Mouse (Mus musculus) G1E-ER4 (cell line): ENCODE measurements around the gene Osm. TPM values are rescaled to one million over a fixed set of nuclear protein-coding genes. Genes with fewer than 3 reads are reported as not detected.

Source experiments
- GATA1 ChIP-seq: IDR thresholded peaks from one replicate; pipeline ENCODE4 v1.8.0; 2012; ENCODE audit warnings: low read length, inconsistent platforms
- polyA plus RNA-seq: library from polyadenylated mRNA; stranded (reverse); fragments of >175 nt; gene quantifications from 2 replicates; pipeline ENCODE4 v1.2.3, GENCODE M21; 2012

Gene Osm
- polyA plus RNA-seq, 1 experiment = 3.3 TPM

DNA sequence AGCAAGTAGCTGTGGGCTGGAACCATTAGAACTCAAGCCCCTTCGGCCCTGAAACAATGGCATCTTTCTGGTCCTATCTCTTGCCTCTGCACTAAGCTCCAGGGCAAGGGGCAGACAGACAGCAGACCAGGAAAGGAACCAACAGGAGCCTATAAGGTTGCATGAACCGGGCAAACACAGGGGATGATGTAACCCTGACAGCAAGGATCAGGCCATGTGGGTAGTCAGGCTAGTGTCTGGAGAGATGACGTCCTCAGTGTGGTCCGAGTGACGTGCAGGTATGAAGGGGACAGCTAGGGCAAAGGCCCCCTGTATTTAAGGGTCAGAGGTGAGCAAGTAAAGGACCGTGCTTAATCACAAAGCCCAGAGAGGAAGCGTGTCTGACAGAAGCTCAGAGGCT lies 14.1 kb downstream of the Osm start:
- TF ChIP-seq GATA1 = no peak

DNA sequence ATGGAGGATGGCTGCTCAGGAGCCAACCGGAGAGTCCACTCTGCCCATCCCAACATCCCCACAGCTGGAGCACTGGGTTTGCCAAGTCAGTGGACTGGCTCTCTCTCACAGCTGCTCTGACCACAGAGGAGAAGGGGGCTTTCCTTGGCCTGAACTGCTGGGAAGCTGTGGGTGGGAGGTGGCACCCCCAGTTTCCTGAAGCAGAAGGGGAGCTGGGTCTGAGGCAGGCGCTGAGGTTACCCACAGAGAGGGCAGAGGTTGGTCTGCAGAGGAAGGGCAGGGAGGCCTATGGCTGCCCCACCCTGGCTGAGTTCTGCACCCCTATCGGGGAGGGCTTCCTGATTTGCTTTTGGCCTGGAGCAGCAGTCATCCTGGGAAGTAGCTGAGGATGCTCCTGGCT lies 15.2 kb downstream of the Osm start:
- no peak for TF ChIP-seq GATA1

DNA sequence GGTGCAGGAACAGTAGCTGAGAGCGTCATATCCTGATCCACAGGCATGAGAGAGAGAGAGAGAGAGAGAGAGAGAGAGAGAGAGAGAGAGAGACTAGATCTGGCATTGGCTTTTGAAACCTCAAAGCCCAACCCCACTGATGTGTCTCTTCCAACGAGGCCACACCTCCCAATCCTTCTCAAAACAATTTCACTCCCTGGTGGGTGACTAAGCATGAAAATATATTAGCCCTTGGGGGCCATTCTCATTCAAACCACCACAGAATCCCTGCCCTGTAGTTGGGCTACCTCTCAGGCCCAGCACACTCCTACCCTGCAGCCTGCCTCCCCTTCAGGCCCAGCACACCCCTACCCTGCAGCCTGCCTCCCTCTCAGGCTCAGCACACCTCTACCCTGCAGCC lies 16.7 kb downstream of the Osm start:
- TF ChIP-seq GATA1 = no peak

DNA sequence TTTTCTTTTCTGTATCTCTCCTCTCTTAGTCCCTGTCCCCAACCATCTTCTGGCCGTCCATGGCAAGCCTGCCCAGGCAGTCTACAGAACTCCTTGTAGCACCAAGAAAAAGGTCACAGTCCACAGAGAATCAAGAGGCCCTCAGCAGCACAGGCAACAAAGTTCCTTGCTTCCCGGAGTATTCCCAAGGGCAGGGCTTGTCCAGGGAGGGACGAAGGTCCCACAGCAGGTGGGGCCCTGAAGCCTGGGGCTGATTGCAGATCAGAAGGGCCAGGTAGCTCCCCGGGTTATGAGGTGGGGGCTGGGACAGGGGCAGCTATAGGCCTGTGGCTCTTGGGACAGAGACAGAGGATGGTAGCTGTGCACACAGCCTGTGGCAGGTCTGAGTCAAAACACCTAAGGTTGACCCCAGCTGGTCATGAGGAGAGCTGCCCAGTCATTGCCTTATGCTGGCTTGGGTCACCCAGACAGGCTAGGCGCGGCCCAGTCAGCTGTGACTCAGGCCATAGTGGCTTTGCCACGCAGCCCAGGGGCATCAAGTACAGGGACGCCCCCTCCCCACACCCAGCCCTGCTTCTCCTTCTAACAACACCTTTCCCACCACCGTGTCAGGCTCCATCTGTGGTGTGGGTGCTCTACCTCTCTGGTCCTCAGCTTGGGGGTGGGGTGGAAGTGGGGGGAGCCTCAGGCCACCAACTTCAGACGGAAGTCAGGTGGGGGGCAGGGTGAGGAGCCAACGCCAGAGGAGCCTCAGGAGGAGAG lies 20.8 kb downstream of the Osm start, which contains the start of gene Lif:
Lif (plus strand) TSS at position 712 of the 762 bp plus-strand sequence.
- TF ChIP-seq GATA1 = no peak

DNA sequence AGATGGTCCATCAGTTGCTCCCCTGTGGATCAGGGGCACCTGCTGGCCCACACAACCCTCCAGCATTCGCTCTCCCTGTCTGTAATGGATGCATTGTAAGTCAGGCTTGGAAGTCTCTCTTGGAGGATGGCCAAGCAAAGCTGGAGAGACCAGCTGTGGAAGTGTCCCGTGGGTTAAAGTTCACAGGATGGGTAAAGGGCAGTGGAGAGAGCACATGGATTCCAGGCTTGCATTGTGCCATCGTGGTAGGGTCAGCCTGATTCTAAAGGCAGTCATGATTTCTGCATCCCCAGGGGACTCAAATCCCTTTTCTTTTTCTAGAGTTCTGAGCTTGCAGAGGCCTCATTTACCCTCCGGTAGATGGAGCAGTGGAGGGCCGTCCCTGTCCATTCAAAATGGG lies 21.5 kb downstream of the Osm start:
- no peak for TF ChIP-seq GATA1

DNA sequence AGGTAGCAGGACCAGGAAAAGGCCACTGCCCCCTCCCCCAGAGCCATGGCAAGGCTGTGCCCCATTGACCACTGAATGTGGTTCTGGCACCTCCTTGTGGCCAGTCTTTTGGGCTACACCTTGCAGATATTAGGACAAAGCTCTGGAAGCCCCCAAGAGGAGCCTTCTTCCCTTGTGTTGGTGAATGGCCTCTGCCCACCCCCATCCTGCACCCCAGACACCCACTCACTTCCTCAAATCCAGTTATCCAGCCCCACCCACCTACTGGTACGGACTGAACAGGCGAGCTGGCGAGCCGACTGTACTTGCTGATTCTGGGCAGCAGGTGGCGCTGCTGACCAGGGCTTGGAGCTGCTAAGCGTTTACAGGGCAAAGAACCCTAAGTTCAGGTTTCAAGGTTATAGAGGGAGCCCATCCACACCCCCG lies 22.4 kb downstream of the Osm start:
- TF ChIP-seq GATA1 = no peak

DNA sequence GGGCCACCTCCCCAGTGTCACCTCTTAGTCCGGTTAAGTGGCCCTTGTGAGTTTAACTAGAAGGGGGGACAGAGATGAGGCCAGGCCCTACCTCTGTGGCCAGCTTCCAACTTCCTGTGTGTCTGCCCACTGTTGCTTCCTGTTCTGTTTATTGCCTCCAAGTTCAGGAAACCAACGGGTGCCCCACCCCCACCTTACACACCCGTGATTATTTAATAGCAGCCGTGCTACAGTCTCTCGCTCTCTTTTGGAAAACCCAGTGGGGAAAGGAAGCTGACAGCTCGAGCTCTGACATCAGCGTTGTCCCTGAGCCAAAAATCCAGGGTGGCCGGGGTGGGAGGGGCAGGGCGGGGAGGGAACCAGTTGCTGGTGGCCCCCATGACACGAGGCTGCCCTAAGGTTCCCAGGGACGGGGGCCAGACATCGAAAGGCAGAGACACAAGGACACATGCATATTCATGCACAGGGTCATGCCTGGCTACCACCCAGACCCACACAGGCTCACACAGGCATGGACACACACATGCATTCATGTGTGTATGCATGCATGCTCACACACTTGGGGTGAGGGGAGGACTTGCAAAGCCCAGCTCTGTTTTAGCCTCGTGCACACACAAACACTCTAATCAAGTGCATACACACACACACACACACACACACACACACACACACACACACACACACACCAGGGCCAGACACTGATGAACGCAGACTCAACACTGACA lies 24.4 kb downstream of the Osm start:
- TF ChIP-seq GATA1 = no peak

DNA sequence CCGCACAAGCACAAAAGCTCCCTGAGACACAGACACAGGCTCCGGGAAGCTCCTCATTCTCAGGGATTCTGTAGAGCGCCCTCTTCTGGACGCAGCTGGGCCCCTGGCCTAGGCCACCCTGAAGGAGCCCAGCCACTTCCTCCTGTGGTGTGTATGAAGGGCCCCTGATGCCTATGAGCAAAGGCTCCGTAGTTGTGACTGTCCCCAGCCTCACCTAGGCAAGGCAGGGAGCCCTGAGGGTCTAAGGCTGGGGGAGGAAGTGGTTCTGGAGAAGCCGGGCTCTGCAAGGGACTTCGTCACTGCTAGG lies 24.9 kb downstream of the Osm start:
- no peak for TF ChIP-seq GATA1

DNA sequence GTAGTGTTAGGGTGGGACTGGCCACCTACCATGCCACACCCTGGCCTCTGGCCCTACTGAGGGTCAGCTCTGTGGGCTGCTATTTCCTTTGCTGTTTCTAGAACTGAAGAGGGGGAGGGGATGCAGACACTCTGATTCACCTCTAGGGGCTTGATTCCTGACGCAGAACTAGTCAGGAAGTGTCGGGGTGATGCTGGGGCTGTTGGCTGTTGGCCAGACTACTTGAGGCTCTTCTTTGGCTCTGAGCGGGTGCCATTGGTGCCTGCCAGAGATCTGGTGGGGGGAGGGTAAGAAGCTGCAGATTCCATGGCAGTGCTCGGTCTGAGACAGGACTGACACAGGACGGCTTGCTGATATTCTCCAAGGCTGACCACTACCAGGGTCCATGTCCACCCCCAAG lies 25.7 kb downstream of the Osm start:
- TF ChIP-seq GATA1 = no peak

DNA sequence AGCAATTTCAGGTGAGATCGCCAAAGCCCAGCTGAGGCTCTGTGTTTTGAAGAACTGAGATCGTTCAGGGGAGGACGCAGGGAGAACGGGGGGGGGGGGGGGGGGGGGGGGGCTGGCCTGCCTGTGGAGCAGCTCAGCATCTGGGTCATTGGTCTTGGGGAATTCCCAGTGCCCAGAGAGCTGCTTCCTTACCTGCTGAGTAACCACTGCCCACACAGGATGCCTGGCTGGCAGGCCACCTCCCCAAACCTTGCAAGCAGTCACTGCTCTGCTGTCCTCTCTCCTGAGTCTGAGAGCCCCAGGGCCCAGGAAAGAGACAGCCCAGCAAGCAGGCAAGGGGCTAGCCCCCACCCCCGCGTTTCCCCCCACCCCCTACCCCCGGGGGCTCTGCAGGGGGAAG lies 26.6 kb downstream of the Osm start:
- TF ChIP-seq GATA1 = no peak

DNA sequence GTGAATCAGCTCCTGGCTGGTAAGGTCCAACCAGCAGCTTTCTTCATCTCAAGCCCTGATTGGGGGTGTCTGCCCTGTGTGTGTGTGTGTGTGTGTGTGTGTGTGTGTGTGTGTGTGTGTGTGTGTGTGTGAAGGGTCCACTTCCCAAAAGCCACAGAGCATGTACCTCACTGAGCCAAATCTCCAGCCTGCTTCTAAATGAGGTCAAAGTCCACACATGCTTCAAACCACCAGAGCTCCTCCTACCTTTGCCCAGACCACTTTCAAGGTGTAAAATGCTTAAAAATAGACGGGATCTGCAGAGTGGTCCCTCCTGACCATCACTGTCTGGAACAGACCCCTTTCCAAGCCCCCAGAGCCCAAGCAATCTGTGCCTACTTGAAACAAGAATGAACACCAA lies 27.1 kb downstream of the Osm start:
- TF ChIP-seq GATA1 = no peak

DNA sequence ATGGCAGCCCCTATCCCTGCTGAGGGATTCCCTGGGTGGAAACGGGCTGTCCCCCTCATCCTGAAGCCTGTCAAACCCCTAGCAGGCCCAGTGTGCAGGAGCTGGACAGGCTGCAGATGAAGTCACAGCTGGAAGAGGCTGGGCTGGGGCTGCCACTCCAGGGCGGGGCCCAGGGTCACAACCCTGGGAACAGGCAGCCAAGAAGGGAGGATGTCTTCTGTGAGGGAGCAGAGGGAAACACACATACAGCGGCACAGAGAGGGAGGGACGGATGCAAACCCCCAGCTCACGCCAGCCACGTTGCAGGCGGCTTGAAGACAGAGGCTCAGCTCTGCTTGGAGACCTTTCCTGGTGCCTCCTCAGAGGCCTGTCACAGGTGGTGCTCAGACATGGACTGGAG lies 27.8 kb downstream of the Osm start:
- TF ChIP-seq GATA1 = no peak

DNA sequence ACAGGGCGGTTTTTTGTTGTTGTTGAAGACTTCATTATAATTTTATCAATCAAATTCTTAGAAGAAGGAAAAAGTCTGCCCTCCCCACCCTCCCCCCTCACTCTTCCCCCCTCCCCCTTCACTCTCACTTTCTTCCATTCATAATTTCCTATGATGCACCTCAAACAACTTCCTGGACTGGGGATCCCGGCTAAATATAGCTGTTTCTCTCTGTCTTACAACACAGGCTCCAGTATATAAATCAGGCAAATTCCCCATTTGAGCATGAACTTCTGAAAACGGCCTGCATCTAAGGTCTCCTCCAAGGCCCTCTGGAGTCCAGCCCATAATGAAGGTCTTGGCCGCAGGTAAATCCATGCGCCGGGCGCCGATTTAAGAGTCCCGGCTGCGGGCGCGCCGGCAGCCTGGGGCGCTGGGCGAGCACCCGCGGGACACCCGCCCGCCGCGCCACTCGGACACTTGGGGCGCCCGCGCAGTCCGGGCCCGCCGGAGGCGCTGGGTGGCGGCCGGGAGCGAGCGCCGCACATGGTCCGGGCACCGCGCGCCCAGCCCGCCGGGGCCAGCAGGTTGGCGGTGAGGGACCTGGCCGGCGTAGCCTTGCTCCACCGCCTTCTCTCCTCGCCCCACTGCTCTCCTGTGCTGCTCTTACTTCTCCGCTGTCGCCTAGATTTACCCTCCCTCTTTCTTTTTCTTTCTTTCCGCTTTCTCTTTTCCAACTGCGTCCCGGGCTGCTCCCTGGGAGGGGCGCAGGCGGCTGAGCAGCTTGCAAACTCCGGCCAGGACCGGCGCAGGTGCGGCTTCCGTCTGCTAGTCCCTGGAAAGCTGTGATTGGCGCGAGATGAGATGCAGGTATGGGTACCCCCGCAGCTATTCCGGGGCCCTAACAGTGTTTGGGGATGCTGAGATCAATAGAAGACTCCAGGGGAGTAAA lies 30.3 kb downstream of the Osm start:
- no peak for TF ChIP-seq GATA1

DNA sequence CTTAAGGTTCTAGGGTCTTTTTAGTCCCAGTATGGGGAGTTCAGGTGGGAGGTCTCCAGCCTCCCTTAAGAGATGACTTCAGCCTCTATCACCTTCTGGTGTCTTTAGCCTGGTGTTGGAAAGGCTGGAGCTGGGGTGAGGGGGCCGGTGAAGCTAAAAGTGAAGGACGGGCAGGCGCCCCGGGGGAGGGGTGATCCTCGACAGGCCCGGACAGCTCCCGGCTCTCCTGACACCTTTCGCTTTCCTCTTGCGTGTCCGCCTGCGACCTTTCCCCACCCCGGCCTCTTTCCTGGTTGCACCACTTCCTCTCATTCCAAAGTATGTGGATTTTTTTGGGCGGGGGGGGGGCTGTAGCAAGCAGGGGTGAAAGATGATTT lies 31.0 kb downstream of the Osm start:
- TF ChIP-seq GATA1 = no peak

DNA sequence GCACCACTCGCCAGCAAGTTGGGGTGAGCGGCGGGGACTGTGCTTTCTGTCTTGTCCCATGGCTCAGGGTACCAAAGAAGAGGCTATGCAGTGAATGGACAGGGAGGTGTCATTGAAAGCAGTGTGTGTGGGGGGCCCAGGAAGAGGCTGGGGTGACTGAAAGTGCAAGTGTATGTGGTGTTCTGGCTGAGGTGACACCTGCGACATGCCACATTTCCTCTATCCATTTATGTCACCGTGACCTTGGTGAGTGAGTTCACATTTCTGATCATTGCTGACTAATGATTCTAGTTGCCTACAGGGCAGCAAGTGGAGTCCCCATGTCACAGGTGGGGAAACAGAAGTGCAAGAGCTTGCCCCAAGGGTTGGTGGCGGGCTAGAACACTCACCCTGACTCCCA lies 32.3 kb downstream of the Osm start:
- TF ChIP-seq GATA1 = no peak
